Mouse (Mus musculus): ENCODE data around the gene Ptprf. TPM values are rescaled to one million over a fixed set of nuclear protein-coding genes. Genes with fewer than 3 reads are reported as not detected.

Ptprf gene
- polyA plus RNA-seq (2015; fragmentation: Nextera tagmentation; extraction: Ambion mirVana) = 37.1 and 41.7 TPM in 2 replicates

GRCm38 (mm10) chr4:118291231-118291630 lies at the start of gene Ptprf:
Ptprf (minus strand) TSS chr4:118291405.

GRCm38 (mm10) chr4:118179467-118180300 lies 111.5 kb downstream of the Ptprf start, which contains the start of gene Kdm4a:
Kdm4a (minus strand) TSS chr4:118180043.

Small RNAs within 50 kb of the gene (microRNA-seq; reads per million reads assigned to microRNA genes)
- gene Mir7226 = 2.8 reads per million

Other genes with a start within 250 kb of the Ptprf start
- 4.2 and 4.5 TPM in 2 replicates for gene St3gal3, start 156.5 kb downstream of the Ptprf start, polyA plus RNA-seq (2015; fragmentation: Nextera tagmentation; extraction: Ambion mirVana)
- 14.9 and 16.0 TPM in 2 replicates for gene Kdm4a, start 111.4 kb downstream of the Ptprf start, polyA plus RNA-seq (2015; fragmentation: Nextera tagmentation; extraction: Ambion mirVana)
- 2.3 and 2.5 TPM in 2 replicates for gene Szt2, start 117.9 kb upstream of the Ptprf start, polyA plus RNA-seq (2015; fragmentation: Nextera tagmentation; extraction: Ambion mirVana)
- gene Med8, start 117.9 kb upstream of the Ptprf start, polyA plus RNA-seq (2015; fragmentation: Nextera tagmentation; extraction: Ambion mirVana) = 82.0 and 86.7 TPM in 2 replicates
- 186 and 209 TPM in 2 replicates for gene Elovl1, start 136.7 kb upstream of the Ptprf start, polyA plus RNA-seq (2015; fragmentation: Nextera tagmentation; extraction: Ambion mirVana)
- gene Cdc20, start 145.9 kb upstream of the Ptprf start, polyA plus RNA-seq (2015; fragmentation: Nextera tagmentation; extraction: Ambion mirVana) = 39.6 and 50.2 TPM in 2 replicates
- gene Mpl, start 166.1 kb upstream of the Ptprf start, polyA plus RNA-seq (2015; fragmentation: Nextera tagmentation; extraction: Ambion mirVana) = 0.18 and 0.82 TPM in 2 replicates
- 10.6 and 11.9 TPM in 2 replicates for gene Tie1, start 198.7 kb upstream of the Ptprf start, polyA plus RNA-seq (2015; fragmentation: Nextera tagmentation; extraction: Ambion mirVana)
- 11.9 and 12.9 TPM in 2 replicates for gene 2610528J11Rik, start 235.6 kb upstream of the Ptprf start, polyA plus RNA-seq (2015; fragmentation: Nextera tagmentation; extraction: Ambion mirVana)